Mouse (Mus musculus) testis, adult 2 months (tissue): ENCODE data around the gene Sec24c. TPM values are rescaled to one million over a fixed set of nuclear protein-coding genes. Genes with fewer than 3 reads are reported as not detected.

ENCODE experiments used
- H3K27ac ChIP-seq: fragments of 200-500 bp; 2 replicates; pipeline ENCODE4 v1.5.1; 2012; ENCODE audit warnings: low read depth, low read length; ENCODE audit not compliant: control insufficient read depth, insufficient read depth
- H3K27me3 ChIP-seq: fragments of 200-500 bp; 2 replicates; pipeline ENCODE4 v1.6.1; 2012; ENCODE audit warnings: mild to moderate bottlenecking, low read length, moderate library complexity; ENCODE audit not compliant: control insufficient read depth, insufficient read depth
- H3K36me3 ChIP-seq: fragments of 200-500 bp; 2 replicates; pipeline ENCODE4 v1.6.1; 2012; ENCODE audit warnings: mild to moderate bottlenecking, low read length; ENCODE audit not compliant: control insufficient read depth, insufficient read depth
- H3K4me1 ChIP-seq: fragments of 200-500 bp; 2 replicates; pipeline ENCODE4 v1.6.1; 2012; ENCODE audit warnings: low read length; ENCODE audit not compliant: control insufficient read depth, insufficient read depth
- H3K4me3 ChIP-seq: fragments of 200-500 bp; 2 replicates; pipeline ENCODE4 v1.5.1; 2012; ENCODE audit warnings: low read depth, mild to moderate bottlenecking, low read length, moderate library complexity, mixed read lengths; ENCODE audit not compliant: control insufficient read depth
- CTCF ChIP-seq: fragments of 200-500 bp; IDR thresholded peaks from 2 replicates; pipeline ENCODE4 v1.5.1; 2012; ENCODE audit warnings: low read depth, mild to moderate bottlenecking, inconsistent platforms, low read length, moderate library complexity; ENCODE audit not compliant: control insufficient read depth, insufficient read depth, insufficient replicate concordance
- POLR2A ChIP-seq: fragments of 200-500 bp; IDR thresholded peaks from 2 replicates; pipeline ENCODE4 v1.6.1; 2012; ENCODE audit warnings: low read depth, mild to moderate bottlenecking, inconsistent platforms, low read length, moderate library complexity; ENCODE audit not compliant: control insufficient read depth
- polyA plus RNA-seq: library from polyadenylated mRNA; depleted of rRNA; stranded (reverse); fragments of >200 nt; gene quantifications from 2 replicates; pipeline ENCODE4 v1.2.3, GENCODE M21; 2012

The Sec24c gene
- polyA plus RNA-seq, 1 experiment, result 80.7 TPM

- TF ChIP-seq POLR2A (no peak), CTCF (no peak)
- H3K36me3 ChIP-seq, result no peaks in the 10 kb centered on the region
- peak overlapping the region; percentile 95 for H3K27ac ChIP-seq
- no peaks in the 10 kb centered on the region for H3K27me3 ChIP-seq
- peak overlapping the region; percentile 97 for H3K4me3 ChIP-seq
- H3K4me1 ChIP-seq, result peaks cover 2% of the 10 kb centered on the region
Observed at GRCm38 (mm10) chr14:20639918-20640619, 34.0 kb upstream of the Sec24c start.

- H3K36me3 ChIP-seq, result no peaks in the 10 kb centered on the region
- TF ChIP-seq CTCF, result no peak
- peak; percentile 96 for TF ChIP-seq POLR2A
Observed at GRCm38 (mm10) chr14:20640644-20641437, 33.3 kb upstream of the Sec24c start, which contains the start of gene Usp54. Usp54 (minus strand) TSS chr14:20641063.

GRCm38 (mm10) chr14:20641438-20641875 lies 32.7 kb upstream of the Sec24c start:
- Histone ChIP-seq H3K4me3 (peak overlapping the region; percentile 97), H3K4me1 (peaks cover 2% of the 10 kb centered on the region), H3K36me3 (no peaks in the 10 kb centered on the region), H3K27me3 (no peaks in the 10 kb centered on the region), H3K27ac (peak overlapping the region; percentile 93)
- TF ChIP-seq CTCF (no peak), POLR2A (no peak)

More at GRCm38 (mm10) chr14:20640644-20641437, 33.3 kb upstream of the Sec24c start, which contains the start of gene Usp54:
- Histone ChIP-seq H3K27ac (peak within 1 kb of the TSS; percentile 95), H3K27me3 (no peaks in the 10 kb centered on the region), H3K4me1 (peaks cover 2% of the 10 kb centered on the region), H3K4me3 (peak within 1 kb of the TSS; percentile 97)

DNA sequence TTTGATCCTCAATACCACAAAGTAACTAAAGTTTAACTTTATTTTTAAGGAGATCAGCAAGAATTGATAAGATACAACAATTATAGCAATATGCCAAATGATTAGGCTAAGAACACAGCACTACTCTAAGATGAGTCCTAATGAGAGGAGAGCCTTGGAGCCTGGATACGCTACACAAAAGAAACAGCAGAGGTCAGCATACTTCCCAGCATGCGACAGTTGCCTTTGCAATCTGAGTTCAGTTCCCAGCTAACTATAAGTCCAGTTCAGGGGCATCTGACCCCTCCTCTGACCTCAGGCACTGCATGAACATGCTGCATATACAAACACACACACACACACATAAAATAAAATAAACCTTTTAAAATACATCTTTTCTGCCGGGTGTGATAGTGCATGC lies 28.6 kb upstream of the Sec24c start:
- H3K27ac ChIP-seq, result no peak overlapping the region
- no peaks in the 10 kb centered on the region for H3K27me3 ChIP-seq
- no peaks in the 10 kb centered on the region for H3K36me3 ChIP-seq
- no peak for TF ChIP-seq POLR2A
- TF ChIP-seq CTCF, result no peak
- no peaks in the 10 kb centered on the region for H3K4me1 ChIP-seq
- H3K4me3 ChIP-seq, result no peak overlapping the region

DNA sequence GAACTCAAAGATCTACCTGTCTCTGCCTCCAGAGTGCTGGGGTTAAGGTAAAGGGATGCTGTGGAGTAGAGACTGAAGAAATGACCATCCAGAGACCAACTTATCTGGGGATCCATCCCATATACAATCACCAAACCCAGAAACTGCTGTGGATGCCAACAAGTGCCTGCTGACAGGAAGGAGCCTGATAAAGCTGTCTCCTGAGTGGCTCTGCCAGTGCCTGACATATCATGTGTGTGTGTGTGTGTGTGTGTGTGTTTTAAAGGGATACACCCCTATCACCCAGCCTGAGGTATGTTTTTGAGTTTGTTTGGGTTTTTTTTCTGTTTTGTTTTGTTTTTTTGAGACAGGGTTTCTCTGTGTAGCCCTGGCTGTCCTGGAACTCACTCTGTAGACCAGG lies 27.7 kb upstream of the Sec24c start:
- H3K4me3 ChIP-seq, result no peak overlapping the region
- H3K36me3 ChIP-seq, result no peaks in the 10 kb centered on the region
- H3K4me1 ChIP-seq, result no peaks in the 10 kb centered on the region
- H3K27ac ChIP-seq, result no peak overlapping the region
- TF ChIP-seq CTCF, result no peak
- TF ChIP-seq POLR2A, result no peak
- no peaks in the 10 kb centered on the region for H3K27me3 ChIP-seq

DNA sequence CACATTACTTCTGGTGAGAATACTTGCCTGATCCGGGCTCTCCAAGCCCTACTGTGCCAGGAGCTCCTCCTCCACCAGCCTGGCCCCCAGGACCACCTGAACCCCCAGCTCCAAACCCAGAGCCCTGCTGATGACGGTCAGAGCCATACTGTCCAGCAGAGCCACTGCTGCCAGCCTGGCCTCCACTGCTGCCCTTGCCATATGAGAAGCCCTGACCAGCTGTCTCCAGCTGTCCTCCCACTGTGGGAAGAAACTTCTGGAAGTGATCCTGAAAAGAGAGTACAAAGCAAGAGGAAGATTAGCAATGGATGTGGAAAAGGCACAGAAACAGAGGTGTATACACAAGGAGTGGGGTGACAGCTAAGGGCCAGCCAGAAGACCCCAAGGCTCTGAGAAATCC lies 23.1 kb upstream of the Sec24c start:
- H3K4me3 ChIP-seq, result no peak overlapping the region
- no peaks in the 10 kb centered on the region for H3K36me3 ChIP-seq
- TF ChIP-seq POLR2A (no peak), CTCF (no peak)
- peaks cover 3% of the 10 kb centered on the region; the same call in 1 of the 2 replicates for H3K4me1 ChIP-seq
- H3K27ac ChIP-seq, result peak overlapping the region; percentile 43
- no peaks in the 10 kb centered on the region for H3K27me3 ChIP-seq

DNA sequence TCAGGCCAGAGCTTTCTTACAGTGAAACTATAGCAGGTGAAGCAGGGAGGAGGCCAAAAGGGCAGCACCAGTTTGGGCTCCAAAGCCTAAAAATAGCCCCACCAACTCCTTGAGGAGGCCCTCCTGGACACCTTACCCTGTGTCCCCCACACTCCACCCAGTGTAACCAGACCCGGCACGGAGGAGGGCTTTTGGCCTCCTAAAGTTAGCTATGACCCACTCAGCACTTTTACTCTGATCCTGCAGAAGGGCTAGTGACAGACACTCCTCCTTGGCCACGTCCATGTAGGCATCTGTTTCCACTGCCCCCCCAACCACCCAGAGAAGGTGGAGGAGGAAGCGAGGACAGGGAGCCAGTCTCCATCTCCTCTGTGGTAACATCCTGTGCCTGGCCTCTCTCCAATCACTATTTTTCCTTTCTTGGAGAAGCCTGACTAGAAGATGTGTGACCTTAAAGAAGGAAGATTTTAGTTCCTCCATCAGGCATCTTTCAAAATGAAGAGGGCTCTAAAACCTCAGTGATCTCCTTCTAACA lies 22.3 kb upstream of the Sec24c start:
- no peaks in the 10 kb centered on the region for H3K36me3 ChIP-seq
- H3K27me3 ChIP-seq, result no peaks in the 10 kb centered on the region
- TF ChIP-seq CTCF (no peak), POLR2A (no peak)
- peaks cover 9% of the 10 kb centered on the region for H3K4me1 ChIP-seq
- peak overlapping the region; percentile 56; the same call in 1 of the 2 replicates for H3K27ac ChIP-seq
- H3K4me3 ChIP-seq, result no peak overlapping the region
